Mouse (Mus musculus): ENCODE results near the gene Fbxl17.
A peak's percentile ranks its signal among the peaks of the same experiment; 100 is the strongest.

Fbxl17 gene

DNA sequence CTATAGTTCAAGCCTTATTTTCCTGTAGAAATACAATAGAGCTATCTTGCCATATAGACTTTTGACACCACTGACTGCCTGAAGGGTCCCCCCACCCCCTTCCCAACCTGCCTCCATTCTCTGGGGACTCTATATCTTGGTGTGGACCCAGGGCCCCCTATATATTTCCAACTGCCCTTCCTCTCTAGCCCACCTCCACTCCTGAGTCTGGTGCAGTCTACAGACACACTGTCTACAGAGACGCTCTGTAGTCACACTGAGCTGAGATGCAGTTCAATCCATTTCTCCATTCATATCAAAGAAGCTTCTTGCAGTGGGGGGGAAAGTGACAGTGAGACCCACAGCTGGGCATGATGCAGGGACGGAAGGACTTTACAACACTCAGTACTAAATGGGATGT is 226.5 kb downstream of the Fbxl17 start:
- no peak for DNase-seq

DNA sequence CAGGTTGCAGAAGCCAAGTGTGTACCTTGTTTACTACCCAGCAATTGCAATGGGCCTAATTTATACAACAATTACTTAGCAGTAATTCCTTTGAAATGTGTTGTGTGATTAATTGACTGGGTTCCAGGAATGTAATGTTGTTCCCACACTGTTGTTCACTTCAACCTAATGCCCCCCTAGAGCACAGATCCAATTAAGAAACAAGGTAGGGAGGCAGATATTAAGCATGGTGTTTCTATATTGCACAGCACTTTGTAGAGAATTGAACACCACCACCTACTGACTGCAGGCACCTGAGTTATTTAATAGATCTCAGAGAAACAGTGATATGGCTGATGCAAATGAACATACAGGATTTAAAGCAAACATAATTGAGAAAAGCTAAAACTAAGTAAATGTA is 226.9 kb downstream of the Fbxl17 start:
- no peak for DNase-seq

DNA sequence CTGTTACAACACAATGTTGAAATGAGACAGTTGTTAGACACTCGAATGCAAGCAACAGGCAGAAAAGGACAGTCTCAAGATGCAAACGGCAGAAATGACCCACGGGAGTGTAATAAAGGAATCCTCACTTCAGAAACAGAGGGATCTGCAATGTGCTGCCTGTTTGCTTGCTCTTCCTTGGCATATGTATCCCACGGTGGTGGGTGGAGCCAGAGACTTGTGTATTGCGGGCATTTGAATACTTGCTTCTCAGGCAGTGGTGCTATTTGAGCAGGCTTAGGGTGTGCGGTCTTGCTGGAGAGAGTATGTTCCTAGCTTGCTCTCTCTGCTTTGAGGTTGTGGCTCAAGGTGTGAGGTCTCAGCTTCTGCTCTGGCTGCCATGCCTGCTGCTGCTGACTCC is 228.8 kb downstream of the Fbxl17 start:
- no peak for DNase-seq

DNA sequence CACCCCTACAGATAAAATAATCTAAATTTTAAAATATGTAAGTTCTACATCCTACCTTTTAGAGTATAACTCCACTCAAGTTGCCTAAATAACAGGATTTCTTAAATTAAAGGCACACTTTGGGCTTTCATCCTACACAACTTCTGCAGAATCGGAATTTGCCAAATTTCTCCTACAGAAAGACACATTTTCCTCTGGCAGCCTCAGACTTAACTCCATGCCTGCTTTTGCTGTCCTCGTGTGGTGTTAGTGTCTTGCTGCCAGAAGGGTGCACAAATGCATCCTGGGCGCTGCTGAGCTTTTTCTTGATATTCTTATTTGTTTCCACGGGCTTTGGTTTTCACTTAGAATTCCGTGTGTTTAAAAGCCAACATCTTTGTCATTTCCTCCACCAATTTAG is 229.3 kb downstream of the Fbxl17 start:
- no peak for DNase-seq

DNA sequence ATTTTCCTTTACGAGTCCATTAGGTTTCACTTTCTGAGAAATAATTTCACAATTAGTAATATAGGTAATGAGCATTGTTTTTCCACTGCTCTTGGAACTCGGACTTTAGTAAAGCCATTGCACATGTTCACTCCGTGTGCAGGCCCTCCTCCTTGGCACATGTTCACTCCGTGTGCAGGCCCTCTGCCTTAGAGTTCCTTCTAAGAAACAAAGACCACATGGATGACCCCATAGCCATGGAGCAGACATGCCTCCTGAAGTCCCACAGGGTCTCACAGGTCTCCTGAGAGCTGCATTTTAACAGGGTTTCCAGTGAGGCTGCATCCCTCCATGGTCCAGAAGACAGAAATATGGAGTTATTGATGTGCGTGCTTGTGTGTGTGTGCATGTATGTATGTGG is 237.1 kb downstream of the Fbxl17 start:
- no peak for DNase-seq

DNA sequence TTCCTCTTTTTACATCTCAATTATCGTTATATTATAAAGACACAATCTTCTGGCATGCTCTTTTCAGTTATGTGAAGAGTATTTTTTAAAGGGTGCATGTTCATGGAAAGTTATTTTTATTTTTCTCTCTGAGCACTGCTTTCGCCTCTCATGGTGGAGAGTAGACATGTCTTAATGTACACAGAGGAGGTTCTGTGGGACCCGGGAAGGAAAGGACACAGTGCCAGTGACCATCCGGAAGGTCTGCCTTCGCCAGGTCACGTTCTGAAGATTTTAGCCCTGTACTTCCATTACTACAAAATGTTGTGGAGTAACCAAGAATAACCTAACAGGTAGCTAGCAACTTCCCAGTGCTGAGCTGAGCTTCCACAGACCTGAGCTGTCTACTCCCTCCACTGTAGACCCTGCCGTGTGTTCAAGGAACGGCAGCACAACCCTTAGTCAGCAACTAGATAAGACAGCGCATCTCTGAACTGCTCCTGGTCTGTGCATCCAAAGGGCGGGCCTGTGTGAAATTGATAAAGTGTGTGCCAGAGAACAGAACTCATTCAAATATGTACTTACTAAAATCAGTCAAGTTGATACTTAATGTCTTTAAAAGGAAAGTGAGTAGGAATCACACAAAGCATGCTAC is 238.2 kb downstream of the Fbxl17 start:
- no peak for DNase-seq

DNA sequence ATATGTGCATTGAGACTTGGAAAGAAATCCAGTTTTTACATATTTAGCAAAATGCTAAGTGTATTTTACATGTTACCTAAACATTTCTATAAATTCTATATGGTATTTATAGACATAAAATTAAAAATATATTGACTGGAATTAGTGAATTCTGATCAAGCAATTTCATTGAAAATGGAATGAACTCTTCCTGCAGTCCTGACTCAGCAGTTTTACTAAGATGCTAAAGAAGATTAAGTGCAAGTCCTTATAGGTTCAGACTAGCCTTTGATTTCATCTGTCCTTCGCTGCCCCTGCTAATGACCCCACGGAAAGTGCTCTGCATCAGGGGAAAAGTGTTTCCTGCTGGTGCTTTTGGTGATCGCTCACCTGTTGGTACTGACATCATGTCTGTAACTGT is 240.7 kb downstream of the Fbxl17 start:
- no peak for DNase-seq

DNA sequence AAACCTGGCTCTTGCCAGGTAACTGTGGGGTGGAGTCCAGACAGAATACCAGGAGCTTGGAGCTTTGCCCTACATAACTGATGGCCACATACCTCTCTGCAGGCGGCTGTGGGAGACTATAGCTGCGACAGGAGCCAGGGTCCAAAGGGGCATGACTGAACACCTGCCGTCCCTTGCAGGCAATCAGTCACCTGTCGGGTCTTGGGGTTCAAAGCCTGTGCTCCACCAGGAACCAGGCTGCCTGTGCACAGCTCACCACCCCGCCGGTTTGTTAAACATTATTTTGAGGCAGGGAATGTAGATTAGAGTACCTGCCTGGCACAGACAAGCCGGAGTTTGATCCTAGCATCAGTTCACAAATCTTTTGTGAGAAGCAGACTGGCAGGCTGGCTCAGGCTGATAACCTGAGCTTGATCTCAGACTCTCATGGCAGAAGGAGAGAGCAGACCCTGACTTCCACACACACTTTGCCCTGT is 253.6 kb downstream of the Fbxl17 start:
- DNase-seq, result no peak

DNA sequence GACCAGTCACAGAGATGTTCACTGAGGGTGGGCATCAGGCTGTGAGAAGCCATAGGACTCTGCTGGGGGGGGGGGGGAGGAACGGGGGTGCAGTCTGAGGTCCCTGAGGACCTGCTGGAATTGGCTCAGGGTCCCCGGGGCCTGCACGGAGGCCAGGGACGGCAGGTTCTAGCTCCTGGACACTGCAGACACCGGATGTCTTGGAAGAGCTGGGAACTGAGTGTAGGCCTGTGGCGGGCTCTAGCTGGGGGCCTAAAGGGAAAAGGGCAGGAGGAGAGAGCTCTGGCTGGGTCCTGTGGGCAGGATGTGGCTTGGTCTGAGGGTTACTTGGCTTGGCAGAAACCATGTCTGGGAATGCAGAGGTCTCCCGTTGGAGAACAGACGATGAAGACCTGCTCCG is 254.3 kb downstream of the Fbxl17 start:
- no peak for DNase-seq

DNA sequence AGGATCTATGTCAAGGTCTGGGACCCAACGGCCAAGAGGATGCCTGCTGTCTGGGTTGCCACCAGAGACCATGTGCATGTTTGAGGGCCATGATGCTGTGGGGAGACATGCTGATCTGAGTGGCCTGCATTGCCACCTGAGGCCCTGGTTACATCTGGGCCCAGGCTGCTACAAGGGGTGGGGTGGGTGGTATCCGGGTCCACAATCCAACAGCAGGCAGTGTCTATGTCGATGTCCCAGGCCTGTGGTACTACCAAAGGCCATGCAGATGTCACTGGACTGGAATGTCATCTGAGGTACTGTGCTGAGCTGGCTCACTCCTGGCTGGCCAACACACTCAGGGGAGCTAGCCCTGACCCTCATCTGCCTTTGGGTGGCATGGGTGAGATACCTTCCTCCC is 257.1 kb downstream of the Fbxl17 start:
- DNase-seq, result no peak

DNA sequence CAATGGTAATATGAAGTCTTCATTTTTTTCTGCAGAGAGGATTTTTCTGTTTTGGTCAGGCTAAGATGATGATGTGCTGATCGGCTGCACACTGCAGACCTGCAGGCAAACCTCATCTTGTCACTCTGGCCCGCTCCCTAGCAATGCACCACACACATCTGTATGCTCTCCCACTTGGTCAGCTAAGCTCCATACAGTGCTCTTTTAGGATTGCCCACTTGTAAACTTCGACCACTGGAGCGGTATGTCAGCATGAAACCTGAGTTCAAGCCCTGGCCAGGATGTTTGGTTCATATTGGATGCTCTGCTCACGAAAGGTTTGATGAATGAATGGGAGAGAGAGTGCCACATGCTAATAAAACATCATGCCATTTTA is 259.1 kb downstream of the Fbxl17 start:
- DNase-seq, result no peak

DNA sequence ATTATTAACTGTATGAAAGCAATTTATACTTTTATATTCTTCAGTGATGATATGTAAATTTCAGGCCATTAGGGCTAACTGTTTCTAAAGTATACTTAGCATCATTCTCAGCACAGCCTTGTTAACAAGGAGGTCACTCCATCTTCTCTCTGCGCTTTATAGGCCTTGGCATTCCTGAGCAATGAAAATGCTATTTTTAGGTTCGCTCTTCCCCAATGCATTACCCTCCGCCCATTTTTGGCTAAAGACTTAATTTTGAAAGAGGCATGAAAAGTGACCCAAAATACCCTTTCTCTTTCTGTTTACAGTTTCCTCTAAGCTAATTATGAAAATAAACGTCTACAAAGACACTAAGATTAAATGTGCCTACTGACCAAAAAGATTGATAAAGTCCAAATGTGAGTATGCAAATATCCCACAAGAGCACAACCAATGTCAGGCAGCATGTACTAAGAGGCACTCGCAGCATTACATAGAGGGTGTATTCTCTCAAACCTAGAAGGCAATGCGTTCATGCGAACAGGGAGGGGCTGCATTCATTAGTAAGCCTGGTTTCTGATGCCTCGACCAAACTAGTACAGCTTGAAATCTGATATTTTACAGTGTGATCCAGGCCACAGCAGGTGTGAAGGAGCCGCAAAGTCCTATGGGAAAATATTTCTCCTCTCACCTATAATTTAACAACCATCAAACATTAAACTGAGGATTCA is 259.6 kb downstream of the Fbxl17 start:
- no peak for DNase-seq

DNA sequence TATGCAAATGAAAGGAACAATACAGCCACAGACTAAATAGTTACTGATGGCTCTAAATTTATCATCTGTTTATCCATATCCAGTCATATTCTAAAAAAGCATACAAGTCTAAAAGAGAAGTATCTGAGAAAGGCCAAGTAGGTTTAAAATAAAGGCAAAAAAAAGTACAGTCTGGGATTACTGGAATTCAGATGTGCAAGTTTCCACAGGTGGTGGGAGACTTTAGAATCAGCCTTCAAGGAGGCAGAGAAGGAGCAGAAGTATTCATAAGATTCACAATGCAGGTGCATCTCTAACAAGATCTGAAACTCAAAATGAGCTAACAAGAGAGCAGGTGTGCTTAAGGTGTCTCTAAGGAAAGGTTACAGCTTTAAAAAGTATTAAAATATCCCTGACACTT is 263.0 kb downstream of the Fbxl17 start:
- DNase-seq, result no peak

DNA sequence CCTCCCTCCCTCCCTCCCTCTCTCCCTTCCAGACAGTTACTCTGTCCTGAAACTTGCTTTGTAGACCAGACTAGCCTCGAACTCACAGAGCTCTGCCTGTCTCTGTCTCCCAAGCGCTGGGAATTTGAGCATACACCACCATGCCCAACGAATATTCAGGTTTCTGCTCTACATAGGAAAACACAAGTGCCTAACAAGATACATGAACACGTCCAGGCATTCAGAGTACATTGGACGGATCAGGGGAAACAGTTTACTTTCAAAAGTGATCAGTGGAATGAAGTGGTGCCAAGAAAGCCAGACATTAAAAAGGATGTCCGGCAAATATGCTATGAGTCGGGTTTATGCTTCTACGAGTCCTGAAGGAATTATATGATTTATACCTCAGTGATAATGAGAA is 263.6 kb downstream of the Fbxl17 start:
- DNase-seq, result no peak

DNA sequence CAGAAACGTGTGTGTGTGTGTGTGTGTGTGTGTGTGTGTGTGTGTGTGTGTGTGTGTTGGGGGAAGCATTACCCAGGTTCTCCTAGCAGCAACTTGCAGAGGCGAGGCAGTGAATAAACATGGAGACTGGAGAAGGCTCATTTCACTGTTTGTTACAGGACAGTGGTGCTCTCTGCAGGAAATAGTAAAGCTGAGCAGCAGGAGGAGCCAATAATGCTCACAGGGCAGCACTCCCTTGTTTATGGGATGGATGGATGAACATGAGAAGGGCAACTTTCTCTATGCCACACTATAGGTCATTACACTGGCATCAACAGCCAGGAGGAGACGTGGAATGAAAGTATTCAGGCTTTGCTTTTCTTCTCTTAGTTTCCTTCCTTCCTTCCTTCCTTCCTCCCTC is 264.0 kb downstream of the Fbxl17 start:
- no peak for DNase-seq

DNA sequence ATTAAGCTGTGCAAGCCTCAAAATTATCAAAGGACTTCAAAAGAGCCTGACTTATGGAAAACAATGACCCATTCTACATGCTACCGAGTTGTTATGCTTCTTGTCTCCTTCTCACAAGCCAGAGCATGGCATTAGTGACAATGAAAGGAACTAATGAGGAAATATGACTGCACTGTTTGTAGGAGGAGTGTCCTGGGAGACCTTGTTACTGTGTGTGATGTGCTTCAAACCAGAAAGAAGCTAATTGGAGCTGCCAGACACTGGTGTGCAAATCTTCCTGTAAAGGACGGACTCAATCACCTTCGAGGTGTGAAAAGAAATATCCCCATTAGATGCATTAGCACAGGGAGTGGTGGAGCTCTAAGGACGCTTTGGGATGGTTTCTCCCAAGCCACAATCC is 270.7 kb downstream of the Fbxl17 start:
- no peak for DNase-seq

DNA sequence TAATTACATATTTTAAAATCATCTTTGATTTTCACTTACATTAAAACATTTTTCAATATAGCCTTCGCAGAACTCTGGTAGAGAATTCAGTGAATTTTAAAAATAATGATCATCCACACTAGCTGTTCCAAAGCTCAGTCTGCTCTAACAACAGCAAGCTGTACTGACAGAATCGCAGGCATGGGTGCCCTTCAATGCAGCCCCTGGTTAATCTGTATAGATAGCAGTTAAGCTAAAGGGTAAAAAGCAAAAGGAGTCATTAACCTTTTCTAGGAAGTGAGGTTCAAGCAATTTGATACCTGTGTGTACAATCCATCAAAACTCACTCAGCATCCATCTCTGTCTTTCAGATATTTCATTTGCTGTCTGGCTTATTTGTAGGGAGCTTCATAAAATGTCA is 273.4 kb downstream of the Fbxl17 start:
- DNase-seq, result no peak

DNA sequence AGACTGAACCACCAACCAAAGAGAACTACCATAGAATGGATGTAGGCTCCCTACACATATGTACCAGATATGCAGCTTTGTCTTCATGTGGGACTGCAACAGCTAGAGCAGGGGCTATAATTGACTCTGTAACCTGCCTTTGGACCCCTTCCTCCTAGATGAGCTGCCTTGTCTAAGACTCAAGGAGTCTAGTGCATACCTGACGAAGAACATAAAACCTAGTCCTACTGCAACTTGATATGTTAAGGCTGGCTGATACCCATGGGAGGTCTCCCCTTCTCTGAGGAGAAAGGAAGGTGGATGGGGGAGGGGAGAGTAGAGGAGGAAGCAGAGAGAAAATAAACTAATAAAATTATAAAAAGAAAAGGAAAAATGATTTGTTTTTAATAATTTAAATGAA is 273.9 kb downstream of the Fbxl17 start:
- no peak for DNase-seq

DNA sequence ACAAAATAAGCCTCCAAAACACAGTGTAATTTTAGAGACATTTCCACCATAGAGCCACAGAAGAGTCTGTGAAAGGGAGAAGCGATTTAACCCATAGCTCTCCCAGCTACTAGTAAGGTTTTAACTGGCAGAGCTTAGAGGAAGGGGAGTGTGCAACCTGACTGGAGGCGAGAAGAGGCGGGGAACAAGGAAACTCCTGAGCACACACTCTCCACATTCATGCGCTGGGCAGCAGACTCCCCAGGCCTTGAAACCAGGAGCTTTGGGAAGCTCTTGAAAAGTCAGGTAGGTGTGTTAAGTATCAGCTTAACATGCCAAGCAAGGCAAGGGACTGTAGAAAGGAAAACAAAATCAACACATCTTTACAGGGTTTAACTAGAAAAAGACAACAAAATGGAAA is 276.1 kb downstream of the Fbxl17 start:
- DNase-seq, result peak; percentile 47

DNA sequence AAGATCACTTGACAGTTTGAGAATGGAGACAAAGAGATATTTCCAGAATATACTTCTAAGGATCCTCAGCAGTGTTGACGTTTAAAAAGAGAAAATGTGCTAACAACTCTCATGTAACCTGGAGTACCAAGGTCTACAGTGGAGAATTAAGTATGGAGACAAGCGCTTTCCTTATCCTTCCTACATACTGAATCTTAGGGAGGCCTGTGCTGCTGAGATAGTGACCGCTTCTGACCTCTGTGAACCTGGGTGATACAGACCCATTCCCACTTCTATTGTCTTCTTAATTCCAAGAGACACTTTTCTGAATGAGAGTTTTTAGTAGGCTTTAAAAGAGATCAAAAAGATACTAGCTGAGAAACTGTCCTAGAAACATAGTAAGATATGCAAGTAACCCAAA is 278.2 kb downstream of the Fbxl17 start:
- no peak for DNase-seq

DNA sequence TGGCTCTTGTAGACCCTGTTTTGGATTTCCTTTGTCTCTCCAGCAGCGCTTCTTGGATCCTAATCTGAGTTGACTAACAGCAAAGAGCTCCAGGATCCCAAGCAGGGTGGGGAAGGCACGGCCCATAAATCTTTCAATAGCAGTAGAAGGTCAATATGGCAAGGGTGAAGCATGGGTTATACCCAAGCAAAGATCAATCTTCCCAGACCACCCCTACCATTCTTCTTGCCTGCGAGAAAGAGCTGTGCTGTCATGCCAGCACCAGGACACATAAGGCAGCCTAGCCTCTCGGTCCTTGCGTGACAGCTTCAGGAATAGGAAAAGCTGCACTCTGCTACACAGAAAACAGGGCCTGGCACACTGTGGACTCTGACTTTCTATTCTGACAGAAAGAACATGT is 279.0 kb downstream of the Fbxl17 start:
- no peak for DNase-seq

DNA sequence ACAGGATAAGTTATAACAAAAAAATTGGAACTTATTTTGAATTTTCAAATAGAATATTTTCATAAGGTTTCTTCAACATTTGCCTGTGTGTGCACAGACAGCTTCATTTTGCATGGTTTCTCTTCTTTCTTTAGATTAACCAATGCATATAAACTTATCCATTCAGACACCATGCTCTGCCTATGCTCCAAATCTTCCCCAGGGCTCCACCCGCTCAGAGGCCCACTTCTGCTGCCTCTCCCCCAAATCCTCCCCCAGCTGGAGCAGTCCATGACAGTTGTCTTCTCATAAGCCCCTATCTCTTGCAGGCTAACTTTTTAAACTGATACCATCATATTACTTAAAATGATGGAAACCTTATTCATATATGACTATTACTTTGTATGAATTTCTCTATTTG is 282.8 kb downstream of the Fbxl17 start:
- DNase-seq, result no peak

DNA sequence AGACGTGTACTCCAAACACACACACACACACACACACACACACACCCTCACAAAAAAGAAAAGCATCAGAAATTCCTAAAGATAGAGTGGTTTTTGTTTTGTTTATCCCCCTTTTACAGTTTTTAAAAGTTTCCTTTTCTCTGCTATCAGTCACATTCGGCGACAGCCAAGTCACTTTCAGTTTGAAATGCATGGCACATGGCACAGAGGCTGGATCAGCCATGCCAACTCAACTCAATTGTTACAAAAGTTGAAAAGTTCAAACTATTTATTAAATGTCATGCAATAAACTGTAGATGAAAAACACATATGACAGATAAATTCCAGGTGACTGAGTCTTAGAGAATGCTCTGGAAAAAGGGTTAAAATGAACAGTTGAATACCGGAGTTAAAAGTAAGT is 287.8 kb downstream of the Fbxl17 start:
- no peak for DNase-seq

DNA sequence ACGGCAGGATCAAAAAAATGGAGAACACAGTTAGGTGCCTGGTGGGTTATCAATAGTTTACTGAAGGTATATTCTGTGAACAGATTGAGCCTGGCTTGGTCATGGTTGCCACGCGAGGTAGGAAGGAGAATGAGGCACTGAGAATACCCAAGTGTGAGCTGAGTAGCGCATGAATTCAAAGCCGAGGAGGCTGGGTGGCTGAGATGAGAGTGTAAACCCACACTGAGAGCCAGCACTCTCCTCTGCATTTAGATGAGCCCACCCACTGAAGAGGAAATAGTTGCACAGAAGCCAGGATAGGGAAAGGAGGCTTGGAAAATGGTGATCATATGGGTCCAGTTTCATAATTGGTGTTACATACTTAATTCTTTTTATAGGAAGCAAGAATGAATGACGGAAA is 290.7 kb downstream of the Fbxl17 start:
- DNase-seq, result no peak

DNA sequence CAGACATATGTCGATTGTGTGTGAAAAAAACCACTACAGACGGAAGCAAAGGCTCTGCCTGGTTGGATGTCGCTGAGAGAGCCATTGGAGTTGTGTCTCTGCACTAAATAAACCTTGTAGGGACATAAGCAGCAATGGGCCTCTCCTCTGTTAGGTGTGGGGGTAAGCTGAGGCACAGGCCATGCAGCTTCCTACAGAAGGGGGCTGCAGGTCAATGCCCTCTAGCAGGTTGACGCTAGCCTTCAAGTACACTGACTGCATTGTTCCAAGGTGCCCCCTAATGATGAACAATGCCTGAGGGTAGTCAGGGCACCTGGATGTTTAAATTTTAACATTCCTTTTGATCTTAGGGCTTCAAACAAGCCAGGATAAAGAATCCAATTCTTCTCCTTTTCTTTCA is 291.5 kb downstream of the Fbxl17 start:
- DNase-seq, result no peak

Data from lung, postnatal 36 days (tissue).